Mouse (Mus musculus): ENCODE measurements around the gene Ftsj3. TPM values are rescaled to one million over a fixed set of nuclear protein-coding genes. Genes with fewer than 3 reads are reported as not detected.

Ftsj3 gene
- total and polyA plus RNA-seq, 2 experiments = 13.8 to 20.7 TPM

- Histone ChIP-seq H3K36me3 (ENCODE audit: control insufficient read depth, insufficient read depth, low read length) (peaks cover 14% of the 10 kb centered on the region), H3K27me3 (ENCODE audit: control insufficient read depth, insufficient read depth, low read length) (no peaks in the 10 kb centered on the region), H3K4me3 (ENCODE audit: insufficient read depth, low read depth, low read length) (no peak overlapping the region), H3K9ac (ENCODE audit: low read depth, low read length) (no peak overlapping the region), H3K4me1 (ENCODE audit: control insufficient read depth, insufficient read depth, low read length) (peaks cover 10% of the 10 kb centered on the region), H3K27ac (replicated peaks; ENCODE audit: insufficient read depth, low read depth, low read length) (no peak overlapping the region), H3K79me2 (ENCODE audit: control insufficient read depth, insufficient read depth, low read length) (peaks cover 26% of the 10 kb centered on the region; the same call in 1 of the 2 replicates)
- DNase-seq (ENCODE audit: extremely low read depth, low read depth, low spot score) = peak; percentile 71
- no peak for TF ChIP-seq CTCF (IDR thresholded peaks at IDR 0.05; ENCODE audit: low read depth, low read length)
- TF ChIP-seq POLR2A (IDR thresholded peaks at IDR 0.05; ENCODE audit: extremely low read depth, insufficient read depth, low read length) = no peak
- WGBS = 48% methylated on average over 3 of the region's 3 CpGs
Observed at GRCm38 (mm10) chr11:106220603-106221002, 35.3 kb downstream of the Ftsj3 start.

- Histone ChIP-seq H3K27me3 (ENCODE audit: control insufficient read depth, insufficient read depth, low read length) (no peaks in the 10 kb centered on the region), H3K79me2 (ENCODE audit: control insufficient read depth, insufficient read depth, low read length) (peaks cover 21% of the 10 kb centered on the region), H3K4me3 (ENCODE audit: insufficient read depth, low read depth, low read length) (peak within 1 kb of the TSS; percentile 87), H3K4me1 (ENCODE audit: control insufficient read depth, insufficient read depth, low read length) (peaks cover 17% of the 10 kb centered on the region), H3K36me3 (ENCODE audit: control insufficient read depth, insufficient read depth, low read length) (peaks cover 1% of the 10 kb centered on the region), H3K9ac (ENCODE audit: low read depth, low read length) (peak within 1 kb of the TSS; percentile 93), H3K27ac (replicated peaks; ENCODE audit: insufficient read depth, low read depth, low read length) (peak within 1 kb of the TSS; percentile 89)
- TF ChIP-seq POLR2A (IDR thresholded peaks at IDR 0.05; ENCODE audit: extremely low read depth, insufficient read depth, low read length) (no peak), CTCF (IDR thresholded peaks at IDR 0.05; ENCODE audit: low read depth, low read length) (no peak)
- under 1% methylated on average over 70 of the region's 70 CpGs for WGBS
- DNase-seq (ENCODE audit: extremely low read depth, low read depth, low spot score) = peak; percentile 92
Observed at GRCm38 (mm10) chr11:106216730-106217490, 39.0 kb downstream of the Ftsj3 start, which contains the start of gene Ddx42. TSS of gene Ddx42 (plus strand) at chr11:106216926.

- Histone ChIP-seq H3K79me2 (ENCODE audit: control insufficient read depth, insufficient read depth, low read length) (peaks cover 20% of the 10 kb centered on the region), H3K27me3 (ENCODE audit: control insufficient read depth, insufficient read depth, low read length) (no peaks in the 10 kb centered on the region), H3K27ac (replicated peaks; ENCODE audit: insufficient read depth, low read depth, low read length) (peak within 1 kb of the TSS; percentile 89), H3K4me3 (ENCODE audit: insufficient read depth, low read depth, low read length) (peak within 1 kb of the TSS; percentile 87), H3K36me3 (ENCODE audit: control insufficient read depth, insufficient read depth, low read length) (peaks cover 8% of the 10 kb centered on the region), H3K4me1 (ENCODE audit: control insufficient read depth, insufficient read depth, low read length) (peaks cover 14% of the 10 kb centered on the region), H3K9ac (ENCODE audit: low read depth, low read length) (peak within 1 kb of the TSS; percentile 93)
- TF ChIP-seq CTCF (IDR thresholded peaks at IDR 0.05; ENCODE audit: low read depth, low read length) = no peak
- TF ChIP-seq POLR2A (IDR thresholded peaks at IDR 0.05; ENCODE audit: extremely low read depth, insufficient read depth, low read length) = peak; percentile 43; the same call in 1 of the 2 replicates
- DNase-seq (ENCODE audit: extremely low read depth, low read depth, low spot score) = peak; percentile 99
- under 1% methylated on average over 46 of the region's 46 CpGs for WGBS
Observed at GRCm38 (mm10) chr11:106215927-106216729, 39.8 kb downstream of the Ftsj3 start, which contains the start of gene Ccdc47. TSS of gene Ccdc47 (minus strand) at chr11:106216344.

GRCm38 (mm10) chr11:106215450-106215859 is 40.4 kb downstream of the Ftsj3 start:
- Histone ChIP-seq H3K4me3 (ENCODE audit: insufficient read depth, low read depth, low read length) (peak overlapping the region; percentile 82), H3K79me2 (ENCODE audit: control insufficient read depth, insufficient read depth, low read length) (peaks cover 17% of the 10 kb centered on the region), H3K27me3 (ENCODE audit: control insufficient read depth, insufficient read depth, low read length) (no peaks in the 10 kb centered on the region), H3K4me1 (ENCODE audit: control insufficient read depth, insufficient read depth, low read length) (peaks cover 14% of the 10 kb centered on the region), H3K27ac (replicated peaks; ENCODE audit: insufficient read depth, low read depth, low read length) (peak overlapping the region; percentile 83; the same call in 1 of the 2 replicates), H3K9ac (ENCODE audit: low read depth, low read length) (peak overlapping the region; percentile 86; the same call in 1 of the 2 replicates), H3K36me3 (ENCODE audit: control insufficient read depth, insufficient read depth, low read length) (peaks cover 13% of the 10 kb centered on the region)
- 1% methylated on average over 7 of the region's 7 CpGs for WGBS
- DNase-seq (ENCODE audit: extremely low read depth, low read depth, low spot score) = peak; percentile 28
- TF ChIP-seq POLR2A (IDR thresholded peaks at IDR 0.05; ENCODE audit: extremely low read depth, insufficient read depth, low read length) (no peak), CTCF (IDR thresholded peaks at IDR 0.05; ENCODE audit: low read depth, low read length) (no peak)

GRCm38 (mm10) chr11:106214856-106215255 is 41.0 kb downstream of the Ftsj3 start:
- Histone ChIP-seq H3K4me3 (ENCODE audit: insufficient read depth, low read depth, low read length) (no peak overlapping the region), H3K79me2 (ENCODE audit: control insufficient read depth, insufficient read depth, low read length) (peaks cover 17% of the 10 kb centered on the region), H3K27ac (replicated peaks; ENCODE audit: insufficient read depth, low read depth, low read length) (0 out of 2 replicates have a peak overlapping the region, but pooled peaks have one; percentile 12), H3K27me3 (ENCODE audit: control insufficient read depth, insufficient read depth, low read length) (no peaks in the 10 kb centered on the region), H3K4me1 (ENCODE audit: control insufficient read depth, insufficient read depth, low read length) (peaks cover 12% of the 10 kb centered on the region), H3K36me3 (ENCODE audit: control insufficient read depth, insufficient read depth, low read length) (peaks cover 19% of the 10 kb centered on the region), H3K9ac (ENCODE audit: low read depth, low read length) (peak overlapping the region; percentile 34)
- TF ChIP-seq CTCF (IDR thresholded peaks at IDR 0.05; ENCODE audit: low read depth, low read length) (no peak), POLR2A (IDR thresholded peaks at IDR 0.05; ENCODE audit: extremely low read depth, insufficient read depth, low read length) (no peak)
- 76% methylated on average over 5 of the region's 5 CpGs for WGBS
- DNase-seq (ENCODE audit: extremely low read depth, low read depth, low spot score) = no peak

Measured in liver, adult 2 months (tissue).